Mouse (Mus musculus) forebrain, embryonic 14.5 days (tissue): ENCODE results near the gene Rassf4. TPM values are rescaled to one million over a fixed set of nuclear protein-coding genes. Genes with fewer than 3 reads are reported as not detected.

Experiments used
- ATAC-seq: fragments of 200-750 bp; cut with Nextera tagmentation; 2 replicates; pipeline ENCODE4 v1.8.0; 2017; ENCODE audit warnings: mild to moderate bottlenecking, moderate library complexity
- DNase-seq: peaks from one replicate; pipeline ENCODE4 v3.0.0-alpha.2; 2015; ENCODE audit warnings: low spot score
- H3K27ac ChIP-seq: fragments of 300-500 bp; sonication (generic); 2 replicates; pipeline ENCODE4 v1.5.1; 2014; ENCODE audit warnings: low read depth, mild to moderate bottlenecking, control low read depth, low read length, moderate library complexity
- H3K27me3 ChIP-seq: fragments of 300-500 bp; sonication (generic); replicated peaks from 2 replicates; pipeline ENCODE4 v1.6.1; 2014; ENCODE audit warnings: low read length, control low read depth, mixed read lengths; ENCODE audit not compliant: control insufficient read depth, insufficient read depth
- H3K36me3 ChIP-seq: fragments of 300-500 bp; sonication (generic); 2 replicates; pipeline ENCODE4 v1.6.1; 2014; ENCODE audit warnings: low read length, control low read depth; ENCODE audit not compliant: control insufficient read depth, insufficient read depth
- H3K4me1 ChIP-seq: fragments of 300-500 bp; sonication (generic); 2 replicates; pipeline ENCODE4 v1.6.1; 2014; ENCODE audit warnings: antibody characterized with exemption, low read length, control low read depth; ENCODE audit not compliant: control insufficient read depth, insufficient read depth
- H3K4me2 ChIP-seq: fragments of 300-500 bp; sonication (generic); 2 replicates; pipeline ENCODE4 v1.6.1; 2014; ENCODE audit warnings: mild to moderate bottlenecking, control low read depth, low read length
- H3K4me3 ChIP-seq: fragments of 300-500 bp; sonication (generic); 2 replicates; pipeline ENCODE4 v1.5.1; 2014; ENCODE audit warnings: low read depth, low read length, control low read depth
- H3K9ac ChIP-seq: fragments of 300-500 bp; sonication (generic); 2 replicates; pipeline ENCODE4 v1.6.1; 2014; ENCODE audit warnings: mild to moderate bottlenecking, low read length, control low read depth, moderate library complexity
- H3K9me3 ChIP-seq: fragments of 300-500 bp; sonication (generic); replicated peaks from 2 replicates; pipeline ENCODE4 v1.6.1; 2016; ENCODE audit warnings: low read length, control low read depth, mixed read lengths; ENCODE audit not compliant: control insufficient read depth
- WGBS: fragments of 180-500 bp; shearing (Covaris S2); extraction: QIAGEN DNeasy Blood & Tissue Kit; methylation state at CpG from one replicate; pipeline ENCODE4 v1.1.7; 2014; 5-methylcytosine and 5-hydroxymethylcytosine counted together
- polyA plus RNA-seq: library from polyadenylated mRNA; unstranded; fragments of >200 nt; fragmentation: Nextera tagmentation; extraction: Ambion mirVana; gene quantifications from 2 replicates; pipeline ENCODE4 v1.2.1, GENCODE M21; 2014

The Rassf4 gene
- polyA plus RNA-seq, 1 experiment from 2014 or later: 13.8 TPM

GRCm38 (mm10) chr6:116712062-116712461, 38.3 kb upstream of the Rassf4 start:
- no peak for ATAC-seq

GRCm38 (mm10) chr6:116704320-116704719, 30.6 kb upstream of the Rassf4 start:
- Histone ChIP-seq H3K27me3 (no peaks in the 10 kb centered on the region), H3K27ac (no peak overlapping the region), H3K36me3 (no peaks in the 10 kb centered on the region), H3K4me1 (no peaks in the 10 kb centered on the region), H3K4me2 (no peak overlapping the region), H3K4me3 (no peak overlapping the region), H3K9me3 (no peaks in the 10 kb centered on the region), H3K9ac (no peak overlapping the region)
- peak; percentile 42 for ATAC-seq
- WGBS: 26% methylated on average over 6 of the region's 6 CpGs
- peak; percentile 73 for DNase-seq

More at GRCm38 (mm10) chr6:116712062-116712461, 38.3 kb upstream of the Rassf4 start:
- Histone ChIP-seq H3K4me3 (no peak overlapping the region), H3K4me1 (no peaks in the 10 kb centered on the region), H3K4me2 (no peak overlapping the region), H3K36me3 (no peaks in the 10 kb centered on the region), H3K27me3 (no peaks in the 10 kb centered on the region), H3K27ac (no peak overlapping the region), H3K9me3 (no peaks in the 10 kb centered on the region), H3K9ac (no peak overlapping the region)
- 39% methylated on average over 5 of the region's 5 CpGs for WGBS
- no peak for DNase-seq

GRCm38 (mm10) chr6:116700821-116701220, 27.1 kb upstream of the Rassf4 start:
- ATAC-seq (no peak), DNase-seq (no peak)
- Histone ChIP-seq H3K36me3 (no peaks in the 10 kb centered on the region), H3K27ac (no peak overlapping the region), H3K9me3 (no peaks in the 10 kb centered on the region), H3K9ac (no peak overlapping the region), H3K4me3 (no peak overlapping the region), H3K27me3 (no peaks in the 10 kb centered on the region), H3K4me1 (no peaks in the 10 kb centered on the region), H3K4me2 (no peak overlapping the region)

- DNase-seq (no peak), ATAC-seq (no peak)
- Histone ChIP-seq H3K27ac (no peak overlapping the region), H3K4me2 (no peak overlapping the region), H3K9ac (no peak overlapping the region), H3K9me3 (no peaks in the 10 kb centered on the region), H3K36me3 (no peaks in the 10 kb centered on the region), H3K4me1 (no peaks in the 10 kb centered on the region), H3K27me3 (no peaks in the 10 kb centered on the region), H3K4me3 (no peak overlapping the region)
- 90% methylated on average over 4 of the region's 4 CpGs for WGBS
Observed at GRCm38 (mm10) chr6:116697896-116698425, 24.2 kb upstream of the Rassf4 start.

GRCm38 (mm10) chr6:116697413-116697812, 23.7 kb upstream of the Rassf4 start:
- WGBS: 54% methylated on average over 2 of the region's 2 CpGs
- no peak for ATAC-seq
- Histone ChIP-seq H3K27ac (no peak overlapping the region), H3K9me3 (no peaks in the 10 kb centered on the region), H3K4me1 (no peaks in the 10 kb centered on the region), H3K4me3 (no peak overlapping the region), H3K27me3 (no peaks in the 10 kb centered on the region), H3K9ac (no peak overlapping the region), H3K36me3 (no peaks in the 10 kb centered on the region), H3K4me2 (no peak overlapping the region)
- DNase-seq: no peak

GRCm38 (mm10) chr6:116694346-116694745, 20.6 kb upstream of the Rassf4 start:
- Histone ChIP-seq H3K9ac (no peak overlapping the region), H3K27ac (no peak overlapping the region), H3K36me3 (no peaks in the 10 kb centered on the region), H3K27me3 (no peaks in the 10 kb centered on the region), H3K4me3 (no peak overlapping the region), H3K4me2 (no peak overlapping the region), H3K4me1 (no peaks in the 10 kb centered on the region), H3K9me3 (no peaks in the 10 kb centered on the region)
- no peak for ATAC-seq
- WGBS: 85% methylated on average over 3 of the region's 3 CpGs
- DNase-seq: no peak

GRCm38 (mm10) chr6:116693639-116694038, 19.9 kb upstream of the Rassf4 start:
- Histone ChIP-seq H3K9ac (no peak overlapping the region), H3K4me2 (no peak overlapping the region), H3K36me3 (no peaks in the 10 kb centered on the region), H3K9me3 (no peaks in the 10 kb centered on the region), H3K4me3 (no peak overlapping the region), H3K27me3 (no peaks in the 10 kb centered on the region), H3K4me1 (no peaks in the 10 kb centered on the region), H3K27ac (no peak overlapping the region)
- DNase-seq: no peak
- ATAC-seq: no peak
- WGBS: 79% methylated on average over 4 of the region's 4 CpGs

GRCm38 (mm10) chr6:116682317-116682716, 8.6 kb upstream of the Rassf4 start:
- H3K9ac ChIP-seq: no peak overlapping the region
- no peaks in the 10 kb centered on the region for H3K9me3 ChIP-seq
- ATAC-seq: no peak
- no peak overlapping the region for H3K4me2 ChIP-seq
- H3K27ac ChIP-seq: no peak overlapping the region
- no peaks in the 10 kb centered on the region for H3K36me3 ChIP-seq
- H3K27me3 ChIP-seq: no peaks in the 10 kb centered on the region
- no peak overlapping the region for H3K4me3 ChIP-seq
- no peaks in the 10 kb centered on the region for H3K4me1 ChIP-seq
- DNase-seq: no peak
- WGBS: 61% methylated on average over 6 of the region's 6 CpGs

GRCm38 (mm10) chr6:116679563-116680288, 6.0 kb upstream of the Rassf4 start:
- H3K4me2 ChIP-seq: no peak overlapping the region
- H3K36me3 ChIP-seq: no peaks in the 10 kb centered on the region
- no peak overlapping the region for H3K9ac ChIP-seq
- no peaks in the 10 kb centered on the region for H3K9me3 ChIP-seq
- DNase-seq (no peak), ATAC-seq (no peak)
- H3K4me1 ChIP-seq: no peaks in the 10 kb centered on the region
- WGBS: 80% methylated on average over 5 of the region's 5 CpGs
- no peak overlapping the region for H3K4me3 ChIP-seq
- no peak overlapping the region for H3K27ac ChIP-seq
- no peaks in the 10 kb centered on the region for H3K27me3 ChIP-seq
